In the genomic region with DNA sequence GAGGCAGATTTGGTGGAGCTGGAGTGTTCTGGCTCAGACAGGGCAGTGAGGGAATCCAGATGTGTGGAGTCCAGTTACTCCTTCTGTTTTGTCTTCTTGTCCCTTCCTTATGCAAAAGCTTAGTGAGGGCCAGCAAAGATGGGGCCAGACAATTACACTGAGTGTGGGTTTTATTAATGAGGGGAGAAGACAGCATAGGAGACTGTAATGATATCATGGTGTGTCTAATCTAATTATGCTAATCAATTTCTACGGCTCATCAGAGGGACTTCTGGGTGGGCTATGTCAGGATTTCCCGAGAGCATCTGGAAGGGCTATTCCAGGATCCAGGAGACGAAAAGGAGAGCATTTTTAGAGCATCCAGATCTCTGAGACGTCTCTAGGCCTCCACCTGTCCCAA, we compare ENCODE assay signal across 21 mouse cellular contexts. TPM values are rescaled to one million over a fixed set of nuclear protein-coding genes. Genes with fewer than 3 reads are reported as not detected.
"Had no signal": no experiment of that assay in that cellular context is flagged by ENCODE, and none has a peak within 500 bp of the region (broad histone marks: within the 10 kb centered on the region; RNA-seq: fewer than 3 reads in every experiment).

No protein-coding gene starts in this region.

- H3K36me3 ChIP-seq: limb, embryonic 13.5 days; liver, embryonic 15.5 days; midbrain, embryonic 10.5 days; midbrain, embryonic 15.5 days; neural tube, embryonic 15.5 days had no signal

- H3K27ac ChIP-seq: layer of hippocampus, adult 2 months; limb, embryonic 13.5 days; liver, embryonic 15.5 days; midbrain, embryonic 10.5 days; midbrain, embryonic 15.5 days; neural tube, embryonic 15.5 days had no signal

- H3K9ac ChIP-seq: limb, embryonic 13.5 days; liver, embryonic 15.5 days; lung, embryonic 14.5 days; midbrain, embryonic 15.5 days; neural tube, embryonic 15.5 days had no signal

- H3K4me1 ChIP-seq: limb, embryonic 13.5 days; liver, embryonic 15.5 days; midbrain, embryonic 10.5 days; midbrain, embryonic 15.5 days; neural tube, embryonic 15.5 days had no signal

- H3K9me3 ChIP-seq: limb, embryonic 13.5 days; liver, embryonic 15.5 days; midbrain, embryonic 10.5 days; midbrain, embryonic 15.5 days; neural tube, embryonic 15.5 days had no signal

- H3K4me3 ChIP-seq: layer of hippocampus, adult 2 months; limb, embryonic 13.5 days; liver, embryonic 15.5 days; midbrain, embryonic 10.5 days; midbrain, embryonic 15.5 days; neural tube, embryonic 15.5 days had no signal

- H3K4me2 ChIP-seq: limb, embryonic 13.5 days; liver, embryonic 15.5 days; lung, embryonic 14.5 days; midbrain, embryonic 15.5 days; neural tube, embryonic 15.5 days had no signal

- H3K27me3 ChIP-seq: limb, embryonic 13.5 days; liver, embryonic 15.5 days; midbrain, embryonic 15.5 days had no signal

- DNase-seq: kidney, postnatal 10 days; kidney, postnatal 4 days; left cerebral cortex, postnatal 4 days; lung, embryonic 14.5 days; lung, postnatal 10 days; lung, postnatal 4 days; right cerebral cortex, postnatal 4 days; spleen, adult 18-20 months; thymus, adult 18-20 months; thymus, postnatal 14 days had no signal

- ATAC-seq: midbrain, embryonic 15.5 days had no signal

RNA-seq across cellular contexts. Expression of gene Spata19, which starts 32.0 kb away (rescaled TPM):
- total RNA-seq: layer of hippocampus, adult 2 months; layer of hippocampus, postnatal 14 days; left cerebral cortex, postnatal 4 days; liver, adult 2 months; megakaryocyte, adult 5-6 weeks had no signal
- polyA plus RNA-seq: kidney, embryonic 14.5 days; limb, embryonic 13.5 days; liver, adult 2 months; liver, embryonic 15.5 days; lung, embryonic 14.5 days; midbrain, embryonic 10.5 days; neural tube, embryonic 15.5 days; stomach, embryonic 14.5 days had no signal
